Mouse (Mus musculus) myocyte (in vitro differentiated cells): Measurements from ENCODE around the gene Slc25a5.

Source experiments
- E2F4 ChIP-seq: IDR thresholded peaks from one replicate; pipeline ENCODE4 v1.6.1; 2011; ENCODE audit warnings: mild to moderate bottlenecking, control low read depth, moderate library complexity; ENCODE audit not compliant: insufficient read depth
- MAX ChIP-seq: IDR thresholded peaks from one replicate; pipeline ENCODE4 v1.6.1; 2011; ENCODE audit warnings: low read depth, mild to moderate bottlenecking, control low read depth
- POLR2A ChIP-seq: IDR thresholded peaks from one replicate; pipeline ENCODE4 v1.6.1; 2011; ENCODE audit warnings: low read depth, mild to moderate bottlenecking, control low read depth, moderate library complexity; ENCODE audit not compliant: insufficient read length
- SRF ChIP-seq: IDR thresholded peaks from one replicate; pipeline ENCODE4 v1.6.1; 2011; ENCODE audit warnings: low read depth; ENCODE audit not compliant: control insufficient read depth, insufficient read length
- TCF3 ChIP-seq: IDR thresholded peaks from one replicate; pipeline ENCODE4 v1.6.1; 2011; ENCODE audit warnings: low read depth, control low read depth; ENCODE audit not compliant: insufficient read length

DNA sequence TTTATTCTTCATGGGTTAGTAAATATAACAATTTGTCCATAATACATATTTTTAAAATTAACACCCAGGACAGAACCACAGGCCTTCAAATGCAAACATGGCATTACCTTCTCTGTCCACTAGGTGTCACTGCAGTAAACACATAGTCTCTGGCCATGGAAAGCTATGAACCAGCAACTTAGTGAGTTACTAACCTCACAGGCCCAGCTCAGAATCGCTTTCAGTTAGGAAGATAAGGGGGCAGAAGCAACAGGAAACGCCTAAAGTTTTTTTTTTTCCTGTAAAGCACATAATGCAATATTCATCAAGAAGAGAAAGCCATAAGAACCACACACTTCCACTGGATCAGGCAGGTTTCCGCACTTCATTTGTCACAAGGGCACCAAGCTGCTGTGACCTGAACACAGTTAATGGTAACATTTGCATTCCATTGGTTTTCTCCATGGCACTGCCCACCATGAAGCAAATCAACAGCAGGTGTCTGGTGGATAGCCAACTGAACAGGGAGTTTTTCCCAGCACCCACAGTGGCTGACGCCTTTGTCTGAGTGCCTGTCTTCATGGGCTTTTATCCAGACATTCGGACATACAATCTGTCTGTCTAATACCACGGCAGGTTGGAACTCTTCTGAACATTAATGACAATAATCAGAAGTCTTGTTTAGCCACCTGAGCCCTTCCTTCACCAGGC lies 34.4 kb upstream of the Slc25a5 start:
- TF ChIP-seq POLR2A (no peak), E2F4 (no peak), TCF3 (no peak), MAX (no peak), SRF (no peak)
